Mouse (Mus musculus) cerebellum, adult 2 months (tissue): ENCODE results near the gene Gipc1. TPM values are rescaled to one million over a fixed set of nuclear protein-coding genes. Genes with fewer than 3 reads are reported as not detected.

ENCODE experiments used
- DNase-seq, 2 experiments: peaks; one replicate each; pipeline ENCODE4 v3.0.0; 2021
- H3K27ac ChIP-seq: fragments of 200-500 bp; 2 replicates; pipeline ENCODE4 v1.5.1; 2012; ENCODE audit warnings: low read length, control low read depth, inconsistent platforms; ENCODE audit not compliant: insufficient read depth
- H3K27me3 ChIP-seq: fragments of 200-500 bp; 2 replicates; pipeline ENCODE4 v1.6.1; 2012; ENCODE audit warnings: inconsistent platforms, mild to moderate bottlenecking, low read length, moderate library complexity; ENCODE audit not compliant: control insufficient read depth, insufficient read depth
- H3K4me1 ChIP-seq: fragments of 200-500 bp; 2 replicates; pipeline ENCODE4 v1.6.1; 2011; ENCODE audit warnings: low read length; ENCODE audit not compliant: control insufficient read depth, insufficient read depth
- H3K4me3 ChIP-seq: fragments of 200-500 bp; replicated peaks from 2 replicates; pipeline ENCODE3; 2011; ENCODE audit warnings: mild to moderate bottlenecking, low read depth, low read length, control low read depth; ENCODE audit not compliant: insufficient read depth
- CTCF ChIP-seq: fragments of 200-500 bp; IDR thresholded peaks from 2 replicates; pipeline ENCODE4 v1.5.1; 2011; ENCODE audit warnings: low read depth, mild to moderate bottlenecking, control low read depth, low read length, moderate library complexity, borderline replicate concordance; ENCODE audit not compliant: insufficient read depth
- POLR2A ChIP-seq: fragments of 200-500 bp; IDR thresholded peaks from 2 replicates; pipeline ENCODE4 v1.6.1; 2011; ENCODE audit warnings: low read length, control low read depth, borderline replicate concordance; ENCODE audit not compliant: insufficient read depth
- WGBS: fragments of 180-500 bp; shearing (Covaris S2); methylation state at CpG from one replicate; pipeline ENCODE4 v1.1.7; 2018; 5-methylcytosine and 5-hydroxymethylcytosine counted together
- polyA plus RNA-seq: library from polyadenylated mRNA; depleted of rRNA; stranded (reverse); fragments of >200 nt; gene quantifications from 2 replicates; pipeline ENCODE4 v1.2.3, GENCODE M21; 2012; rRNA removed

The Gipc1 gene
- polyA plus RNA-seq, 1 experiment, result 51.3 TPM

GRCm38 (mm10) chr8:83699566-83699965, 47.1 kb downstream of the Gipc1 start:
- Histone ChIP-seq H3K27ac (peak overlapping the region; percentile 52; the same call in 1 of the 2 replicates), H3K27me3 (no peaks in the 10 kb centered on the region), H3K4me3 (peak overlapping the region; percentile 70), H3K4me1 (peaks cover 14% of the 10 kb centered on the region)
- WGBS, result 37% methylated on average over 9 of the region's 9 CpGs
- no peak for DNase-seq
- no peak for TF ChIP-seq CTCF
- TF ChIP-seq POLR2A, result no peak

DNA sequence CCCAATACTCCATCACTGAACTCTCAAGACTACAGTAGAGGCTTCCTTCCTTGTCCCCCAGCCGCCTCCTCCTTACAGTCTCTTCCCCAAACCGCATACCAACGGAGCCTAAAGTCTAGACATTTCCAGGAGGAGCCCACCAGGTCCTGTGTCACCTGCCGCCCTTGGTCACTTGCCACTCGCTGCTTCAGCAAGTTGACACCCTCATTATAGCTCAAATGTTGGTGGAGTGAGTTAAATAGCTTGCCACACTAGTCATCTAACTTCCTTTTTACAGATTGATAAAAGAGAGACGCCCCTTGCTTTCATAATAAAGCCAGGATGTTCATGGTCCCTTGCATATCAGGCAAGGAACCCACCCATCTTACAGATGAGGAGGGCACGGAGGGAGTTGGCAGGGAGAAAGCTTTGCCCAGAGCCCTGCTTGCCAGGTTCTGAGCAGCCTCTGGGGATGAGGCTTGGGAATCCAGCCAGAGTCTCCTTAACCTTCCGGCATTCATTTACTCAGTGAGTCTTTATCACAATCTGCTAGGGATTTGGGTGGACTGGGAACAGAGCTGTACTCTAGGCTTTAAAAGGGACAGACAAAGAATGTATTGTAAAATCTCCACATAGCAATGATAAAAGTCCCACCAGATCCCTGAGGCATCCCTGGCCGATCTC, 48.1 kb downstream of the Gipc1 start:
- TF ChIP-seq POLR2A, result no peak
- no peak for TF ChIP-seq CTCF
- DNase-seq, result no peak
- H3K27ac ChIP-seq, result no peak overlapping the region
- WGBS, result 67% methylated on average over 9 of the region's 9 CpGs
- H3K4me3 ChIP-seq, result no peak overlapping the region
- H3K27me3 ChIP-seq, result no peaks in the 10 kb centered on the region
- peaks cover 9% of the 10 kb centered on the region for H3K4me1 ChIP-seq

- Histone ChIP-seq H3K27ac (no peak overlapping the region), H3K4me3 (no peak overlapping the region), H3K4me1 (no peaks in the 10 kb centered on the region), H3K27me3 (no peaks in the 10 kb centered on the region)
- TF ChIP-seq POLR2A (no peak), CTCF (no peak)
- no peak for DNase-seq
- 83% methylated on average over 4 of the region's 4 CpGs for WGBS
Measured at GRCm38 (mm10) chr8:83703426-83703825, 50.9 kb downstream of the Gipc1 start.

- TF ChIP-seq POLR2A (no peak), CTCF (no peak)
- Histone ChIP-seq H3K27me3 (no peaks in the 10 kb centered on the region), H3K4me3 (no peak overlapping the region), H3K27ac (no peak overlapping the region), H3K4me1 (no peaks in the 10 kb centered on the region)
- 55% methylated on average over 5 of the region's 5 CpGs for WGBS
- no peak for DNase-seq
Measured at GRCm38 (mm10) chr8:83706411-83706810, 53.9 kb downstream of the Gipc1 start.

DNA sequence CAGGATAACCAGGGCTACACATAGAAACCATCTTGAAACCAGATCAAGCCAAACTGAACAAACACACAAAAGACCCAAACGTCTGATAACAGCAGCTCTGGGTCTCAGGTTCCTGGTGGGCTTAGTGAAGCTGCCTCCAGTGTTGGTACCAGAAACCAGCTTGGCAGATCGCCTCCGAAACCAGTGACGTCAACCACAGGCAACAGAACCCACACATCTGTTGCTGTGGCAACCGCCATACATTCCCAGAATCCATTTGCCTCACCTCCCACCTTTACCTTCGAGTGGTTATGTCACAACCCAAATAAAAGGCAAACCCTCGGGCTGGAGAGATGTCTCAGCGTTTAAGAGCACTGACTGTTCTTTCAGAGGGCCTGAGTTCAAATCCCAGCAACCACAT, 55.1 kb downstream of the Gipc1 start:
- Histone ChIP-seq H3K27me3 (no peaks in the 10 kb centered on the region), H3K4me1 (no peaks in the 10 kb centered on the region), H3K27ac (no peak overlapping the region), H3K4me3 (no peak overlapping the region)
- TF ChIP-seq POLR2A (no peak), CTCF (no peak)
- 67% methylated on average over 8 of the region's 8 CpGs for WGBS
- no peak for DNase-seq

Other genes starting within 250 kb of the Gipc1 start
- 289 and 298 TPM in 2 replicates for gene Scoc, start 194.3 kb upstream of the Gipc1 start, polyA plus RNA-seq
- not detected in 2 replicates for gene Olfr370, start 116.9 kb upstream of the Gipc1 start, polyA plus RNA-seq
- 394 and 445 TPM in 2 replicates for gene Ndufb7, start 86.0 kb upstream of the Gipc1 start, polyA plus RNA-seq
- gene Tecr, start 44.7 kb upstream of the Gipc1 start, polyA plus RNA-seq, result 1,238 and 1,304 TPM in 2 replicates
- 29.9 and 33.0 TPM in 2 replicates for gene Dnajb1, start 44.5 kb upstream of the Gipc1 start, polyA plus RNA-seq
- 0.76 and 0.77 TPM in 2 replicates for gene Ptger1, start 14.0 kb downstream of the Gipc1 start, polyA plus RNA-seq
- gene Pkn1, start 46.5 kb downstream of the Gipc1 start, polyA plus RNA-seq, result 59.8 and 62.7 TPM in 2 replicates
- 30.0 and 31.5 TPM in 2 replicates for gene Ddx39, start 62.5 kb downstream of the Gipc1 start, polyA plus RNA-seq
- gene Adgre5, start 88.6 kb downstream of the Gipc1 start, polyA plus RNA-seq, result 22.7 and 23.8 TPM in 2 replicates
- 164 and 184 TPM in 2 replicates for gene Adgrl1, start 247.4 kb downstream of the Gipc1 start, polyA plus RNA-seq